Mouse (Mus musculus) liver, postnatal 0 days (tissue): ENCODE results near the gene Phpt1.

Source experiments
- CTCF ChIP-seq: sonication (generic); IDR thresholded peaks from 2 replicates; pipeline ENCODE4 v1.5.1; 2016; ENCODE audit warnings: antibody characterized with exemption, low read depth
- EP300 ChIP-seq: IDR thresholded peaks from 2 replicates; pipeline ENCODE4 v1.6.1; 2016; ENCODE audit warnings: antibody characterized with exemption, low read depth, mild to moderate bottlenecking

GRCm38 (mm10) chr2:25608671-25609070, 33.6 kb upstream of the Phpt1 start:
- TF ChIP-seq CTCF (no peak), EP300 (no peak)
